Mouse (Mus musculus) right cerebral cortex, postnatal 4 days (tissue): ENCODE results near the gene Nos1ap.

Experiments used
- DNase-seq: peaks from one replicate; pipeline ENCODE4 v3.0.0-alpha.2; 2022

Nos1ap gene

GRCm38 (mm10) chr1:170499891-170500290 lies 89.8 kb downstream of the Nos1ap start:
- no peak for DNase-seq

GRCm38 (mm10) chr1:170499466-170499865 lies 90.2 kb downstream of the Nos1ap start:
- no peak for DNase-seq

DNA sequence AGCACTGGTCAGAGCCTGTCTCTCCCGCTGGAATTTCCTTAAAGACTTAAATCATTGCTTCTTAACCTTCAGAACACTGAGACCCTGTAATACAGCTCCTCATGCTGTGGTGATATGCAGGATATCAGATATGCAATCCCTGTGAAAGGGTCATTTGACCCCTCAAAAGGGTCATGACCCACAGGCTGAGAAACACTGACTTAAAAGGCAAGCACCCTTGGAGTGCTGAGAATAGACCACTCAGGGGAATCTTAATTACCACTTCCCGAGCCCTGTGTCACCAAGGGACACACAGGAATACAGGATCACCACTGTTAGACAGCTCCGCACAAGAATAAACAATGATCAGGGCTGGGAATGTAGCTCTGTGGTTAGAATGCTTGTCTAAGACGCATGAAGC lies 91.0 kb downstream of the Nos1ap start:
- DNase-seq, result no peak

GRCm38 (mm10) chr1:170496221-170496620 lies 93.4 kb downstream of the Nos1ap start:
- no peak for DNase-seq

GRCm38 (mm10) chr1:170495538-170496183 lies 94.0 kb downstream of the Nos1ap start:
- DNase-seq, result no peak

- DNase-seq, result no peak
Observed at GRCm38 (mm10) chr1:170492527-170492926, 97.1 kb downstream of the Nos1ap start.

GRCm38 (mm10) chr1:170492027-170492426 lies 97.6 kb downstream of the Nos1ap start:
- DNase-seq, result no peak

DNA sequence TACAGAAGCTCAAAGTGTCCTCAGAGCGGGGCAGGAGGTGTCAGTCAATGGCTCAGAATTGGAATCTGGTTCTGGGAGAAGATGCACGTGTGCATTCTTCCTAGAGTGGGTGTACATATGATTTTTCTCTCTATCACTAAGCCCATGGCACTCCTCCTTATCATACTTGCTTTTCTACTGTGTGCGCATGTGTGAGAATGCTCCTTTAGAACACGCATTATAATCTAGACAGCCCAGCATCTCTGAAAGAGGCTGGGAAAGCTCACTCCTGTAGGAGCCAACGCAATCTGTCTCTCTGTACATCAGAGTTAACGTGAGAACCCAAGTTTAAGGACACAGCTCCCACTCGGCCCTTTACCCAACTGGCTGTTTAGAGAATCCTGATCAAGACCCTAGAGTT lies 99.7 kb downstream of the Nos1ap start:
- DNase-seq, result no peak

DNA sequence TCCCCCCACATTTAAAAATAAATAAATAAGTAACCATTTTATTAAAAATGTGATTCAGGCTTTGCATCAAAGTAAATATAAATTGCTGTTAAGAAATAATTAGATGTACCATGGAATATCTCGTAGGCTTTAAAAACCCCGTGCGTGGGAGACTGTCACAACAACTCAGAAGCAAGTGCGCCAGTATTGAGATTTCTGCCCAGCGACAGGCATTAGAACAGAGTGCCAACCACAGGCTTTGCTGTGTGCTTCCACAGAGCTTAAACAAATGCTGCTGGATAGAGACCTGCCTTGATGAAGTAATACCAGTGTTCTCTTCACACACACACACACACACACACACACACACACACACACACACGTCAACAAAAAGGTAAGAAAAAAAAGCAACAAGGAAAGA lies 100.2 kb downstream of the Nos1ap start:
- no peak for DNase-seq

DNA sequence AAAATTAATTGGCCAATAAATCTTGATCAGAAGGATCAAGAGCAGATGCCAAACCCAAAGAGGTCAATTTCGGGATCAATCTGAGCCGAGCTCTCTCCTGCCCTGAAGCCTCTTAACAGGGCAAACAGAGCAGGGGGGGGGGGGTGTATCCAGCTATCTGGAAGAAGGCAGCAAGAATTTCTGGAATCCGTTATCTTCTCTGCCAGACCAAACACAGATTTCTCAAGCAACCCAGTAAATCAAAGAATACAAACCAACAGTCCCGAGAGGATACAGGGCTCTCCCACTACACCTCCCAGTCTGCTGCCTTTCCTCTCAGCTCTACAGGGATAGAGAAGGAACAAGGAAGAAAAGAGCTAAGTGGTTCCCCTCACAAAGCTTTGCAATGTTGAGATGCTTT lies 104.5 kb downstream of the Nos1ap start:
- DNase-seq, result no peak

- no peak for DNase-seq
Observed at GRCm38 (mm10) chr1:170482236-170482905, 107.3 kb downstream of the Nos1ap start.

DNA sequence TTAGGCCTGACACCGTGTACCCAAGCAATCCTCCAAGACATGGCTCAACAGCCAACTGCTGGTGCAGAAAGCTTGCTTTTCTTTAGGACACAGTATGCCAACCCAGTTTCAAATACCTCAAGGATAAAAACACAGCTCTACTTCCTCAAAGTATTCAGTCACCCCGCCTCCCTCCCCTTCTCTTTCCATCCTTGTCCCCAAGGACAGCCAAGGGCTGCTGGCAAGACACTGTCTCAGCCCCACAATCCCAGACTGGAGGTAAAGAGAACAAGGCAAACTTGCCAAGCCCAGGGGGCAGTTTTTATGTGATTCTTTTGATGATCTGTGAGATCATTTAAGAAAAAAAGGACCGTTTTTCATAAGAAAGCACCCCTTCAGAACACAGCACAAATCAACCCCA lies 108.6 kb downstream of the Nos1ap start:
- DNase-seq, result no peak

- DNase-seq, result no peak
Observed at GRCm38 (mm10) chr1:170479458-170479798, 110.2 kb downstream of the Nos1ap start.

GRCm38 (mm10) chr1:170478791-170479457 lies 110.7 kb downstream of the Nos1ap start:
- DNase-seq, result no peak

DNA sequence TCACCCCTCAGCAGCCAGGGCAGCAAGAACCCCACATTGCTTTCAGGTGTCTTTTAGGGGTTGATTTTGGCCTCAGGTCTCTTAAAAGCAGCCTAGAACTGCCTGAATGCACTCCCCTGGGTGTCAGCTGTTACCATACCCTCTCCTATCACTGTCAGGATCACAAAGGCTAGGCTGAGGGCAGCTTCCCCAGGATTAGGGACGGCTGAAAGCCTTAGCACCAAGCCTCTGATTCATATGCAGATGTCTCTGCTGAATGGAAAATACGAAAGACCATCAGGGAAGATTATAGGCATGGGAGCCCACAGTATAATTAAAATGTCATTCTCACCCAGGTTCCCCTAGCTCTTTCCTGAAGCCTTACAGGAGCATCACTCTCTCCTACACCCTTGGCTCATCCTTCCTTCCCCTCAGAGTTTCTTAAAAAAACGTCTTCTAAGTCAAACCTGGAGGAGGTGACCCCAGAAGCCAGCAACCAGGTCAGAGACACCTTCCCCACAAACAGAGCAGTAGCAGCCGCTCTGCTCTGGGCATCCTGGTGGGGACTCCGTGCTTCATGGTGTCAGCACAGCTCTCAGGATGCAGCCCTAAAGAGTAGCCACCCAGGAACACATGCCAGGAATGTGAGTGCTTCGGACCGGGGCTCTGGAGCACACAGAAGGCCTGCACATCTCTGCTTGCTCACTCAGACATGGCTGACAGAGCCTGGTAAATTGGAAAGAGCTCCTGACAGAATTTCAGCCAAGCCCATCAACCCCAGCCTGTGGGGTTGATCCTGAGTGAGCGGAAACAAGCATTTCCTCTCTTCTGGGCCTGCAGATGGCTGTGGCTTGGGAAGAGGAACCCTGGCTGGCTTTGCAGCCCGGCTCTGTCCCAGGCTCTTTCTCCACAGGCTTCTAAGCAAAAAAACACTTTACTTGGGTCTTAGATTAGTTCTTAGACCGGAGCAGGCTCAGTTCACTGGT lies 111.7 kb downstream of the Nos1ap start:
- no peak for DNase-seq

DNA sequence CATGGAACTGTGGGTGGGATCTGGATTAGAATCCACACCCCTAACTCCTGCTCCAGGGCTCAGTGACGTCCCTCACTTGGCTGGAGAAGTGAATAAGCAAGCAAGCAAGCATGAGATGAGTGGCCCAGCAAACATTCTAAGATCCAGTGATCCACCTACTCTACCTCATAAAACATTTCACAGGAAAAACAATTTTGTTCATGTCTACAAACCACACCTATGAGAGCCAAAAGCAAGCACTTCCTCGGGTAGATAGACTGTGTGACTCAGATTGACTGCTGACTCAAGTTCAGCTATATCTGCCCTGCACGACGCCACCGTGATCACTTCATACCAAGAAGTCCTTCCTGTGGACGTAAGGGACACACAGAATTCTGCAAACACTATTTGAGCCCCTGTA lies 116.2 kb downstream of the Nos1ap start:
- DNase-seq, result no peak

GRCm38 (mm10) chr1:170472861-170473260 lies 116.8 kb downstream of the Nos1ap start:
- no peak for DNase-seq

GRCm38 (mm10) chr1:170466099-170467009 lies 123.3 kb downstream of the Nos1ap start:
- DNase-seq, result no peak

DNA sequence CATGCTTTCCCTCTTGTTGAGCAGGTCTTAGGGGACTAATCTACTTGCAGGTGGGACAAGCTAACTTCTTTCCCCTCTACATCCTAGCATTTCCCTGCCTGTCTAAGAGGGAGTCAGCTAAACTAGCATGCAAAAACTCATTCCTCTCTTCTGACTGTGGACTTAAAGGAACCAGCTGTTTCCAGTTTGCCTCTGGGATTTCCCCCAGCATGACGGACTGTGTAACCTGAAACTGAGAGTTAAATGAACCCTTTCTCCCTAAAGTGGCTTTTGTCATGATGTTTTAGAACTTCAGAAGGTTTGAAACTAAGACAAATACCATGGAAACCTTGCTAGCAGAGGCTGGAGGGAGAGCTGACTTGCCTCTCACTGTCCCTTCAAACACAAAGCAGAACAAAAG lies 127.5 kb downstream of the Nos1ap start:
- no peak for DNase-seq

DNA sequence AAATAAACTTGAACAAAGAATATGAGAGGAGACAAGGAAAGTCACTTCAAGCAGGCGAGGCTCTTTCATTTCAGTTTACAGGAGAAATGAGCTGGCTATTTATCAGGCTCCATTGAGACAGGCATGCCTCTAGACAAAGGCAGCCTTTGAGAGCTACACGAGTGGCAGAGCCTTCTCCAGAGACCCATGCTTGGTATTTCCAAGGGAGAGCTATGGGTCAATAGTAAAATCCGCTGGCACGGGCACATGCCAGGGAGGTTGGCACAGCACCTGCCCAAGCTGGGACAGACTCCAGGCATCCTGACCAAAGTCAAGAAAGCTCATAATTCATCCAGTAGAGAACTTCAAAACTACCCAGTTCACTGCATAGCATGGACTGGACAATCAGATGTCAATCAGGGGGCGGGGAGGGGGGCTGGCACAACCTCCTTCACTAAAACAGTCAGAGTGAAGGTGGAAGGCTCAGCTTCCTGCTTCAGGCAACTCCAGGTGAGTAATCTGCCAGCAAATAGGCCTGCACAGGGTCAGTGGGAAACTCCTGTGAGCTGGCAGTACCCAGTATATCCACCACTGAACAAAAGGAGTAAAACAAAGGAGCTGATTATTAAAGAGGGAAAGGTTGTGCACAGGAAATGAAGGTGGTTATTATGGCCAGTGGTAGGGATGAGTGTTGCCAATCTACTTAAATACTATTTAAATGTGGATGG lies 129.6 kb downstream of the Nos1ap start:
- no peak for DNase-seq

- no peak for DNase-seq
Observed at GRCm38 (mm10) chr1:170457673-170458072, 132.0 kb downstream of the Nos1ap start.
